Mouse (Mus musculus): ENCODE data around the gene C1qb.

C1qb gene

DNA sequence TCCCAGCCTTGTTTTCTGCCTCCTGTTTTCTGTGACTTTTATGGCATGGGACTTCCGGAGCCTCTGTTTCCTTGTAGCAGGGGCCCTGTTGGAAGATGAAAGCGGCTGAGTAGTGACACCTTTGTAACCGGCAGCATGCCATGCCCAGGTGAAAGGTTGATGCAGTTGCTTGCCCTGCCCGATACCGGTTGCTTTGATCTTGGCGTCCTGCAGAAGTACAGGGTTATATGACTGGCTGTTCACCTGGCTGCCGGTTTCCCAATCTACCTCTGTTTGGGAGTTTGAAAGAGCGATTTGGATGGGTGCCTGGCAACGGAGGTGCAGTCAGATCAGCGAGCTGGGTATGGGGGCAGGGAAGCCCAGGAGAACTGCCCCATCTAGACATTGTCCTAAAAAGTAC lies 43.2 kb downstream of the C1qb start:
- no peak for DNase-seq (ENCODE audit: low spot score)

- DNase-seq (ENCODE audit: low spot score), result no peak
Observed at GRCm38 (mm10) chr4:136842033-136842432, 44.0 kb downstream of the C1qb start.

DNA sequence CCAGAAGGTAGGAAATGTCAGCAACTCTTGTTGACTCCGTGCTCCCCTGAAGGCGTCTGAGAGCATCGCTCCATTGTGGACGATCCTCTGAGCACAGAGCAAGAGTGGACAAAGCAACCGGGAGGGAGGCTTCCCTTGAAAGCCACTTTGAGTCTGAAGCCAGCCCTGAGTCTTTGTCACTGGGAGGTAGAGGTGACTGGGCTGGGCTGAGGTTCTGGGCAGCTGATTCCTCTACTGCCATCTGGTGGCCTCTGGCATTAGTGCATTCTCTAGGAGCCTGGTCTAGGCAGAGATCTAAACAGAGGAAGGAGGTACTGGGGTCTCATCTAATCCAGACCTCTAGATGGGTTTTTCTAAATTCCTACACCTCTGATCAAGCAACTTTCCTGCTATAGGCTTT lies 44.9 kb downstream of the C1qb start:
- DNase-seq (ENCODE audit: low spot score), result peak; percentile 69

- DNase-seq (ENCODE audit: low spot score), result no peak
Observed at GRCm38 (mm10) chr4:136838462-136838861, 47.5 kb downstream of the C1qb start.

- DNase-seq (ENCODE audit: low spot score), result no peak
Observed at GRCm38 (mm10) chr4:136838026-136838425, 48.0 kb downstream of the C1qb start.

DNA sequence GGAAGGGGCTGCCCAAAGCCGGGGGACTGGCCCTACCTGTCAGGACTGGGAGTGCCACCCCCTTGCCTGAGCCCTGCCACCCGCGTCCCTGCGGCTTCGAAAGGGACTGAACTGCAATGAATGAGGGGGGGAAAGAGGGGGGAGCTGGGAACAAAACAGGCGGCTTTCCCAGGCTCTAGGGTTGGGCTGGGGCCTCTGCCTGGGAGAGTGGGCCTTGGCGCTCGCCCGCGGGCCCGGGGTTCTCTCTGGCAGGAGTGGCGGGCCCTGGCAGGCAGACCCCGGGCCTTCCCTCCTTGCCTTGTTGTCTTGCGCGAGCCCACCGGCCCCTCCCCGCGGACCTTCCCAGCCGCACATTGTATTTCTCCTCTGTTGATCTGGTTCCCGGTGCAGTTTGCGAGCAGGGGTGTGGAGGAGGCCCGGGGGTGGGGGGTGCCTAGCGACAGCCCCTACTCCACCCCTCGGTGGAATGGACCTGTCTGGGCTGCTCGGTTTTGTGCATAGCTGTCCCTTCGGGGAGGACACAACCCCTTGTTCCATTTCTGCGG lies 49.5 kb downstream of the C1qb start:
- no peak for DNase-seq (ENCODE audit: low spot score)

- peak; percentile 54 for DNase-seq (ENCODE audit: low spot score)
Observed at GRCm38 (mm10) chr4:136835621-136836386, 50.2 kb downstream of the C1qb start, which contains the start of gene Ephb2. Gene Ephb2 (minus strand): TSS chr4:136835988.

DNA sequence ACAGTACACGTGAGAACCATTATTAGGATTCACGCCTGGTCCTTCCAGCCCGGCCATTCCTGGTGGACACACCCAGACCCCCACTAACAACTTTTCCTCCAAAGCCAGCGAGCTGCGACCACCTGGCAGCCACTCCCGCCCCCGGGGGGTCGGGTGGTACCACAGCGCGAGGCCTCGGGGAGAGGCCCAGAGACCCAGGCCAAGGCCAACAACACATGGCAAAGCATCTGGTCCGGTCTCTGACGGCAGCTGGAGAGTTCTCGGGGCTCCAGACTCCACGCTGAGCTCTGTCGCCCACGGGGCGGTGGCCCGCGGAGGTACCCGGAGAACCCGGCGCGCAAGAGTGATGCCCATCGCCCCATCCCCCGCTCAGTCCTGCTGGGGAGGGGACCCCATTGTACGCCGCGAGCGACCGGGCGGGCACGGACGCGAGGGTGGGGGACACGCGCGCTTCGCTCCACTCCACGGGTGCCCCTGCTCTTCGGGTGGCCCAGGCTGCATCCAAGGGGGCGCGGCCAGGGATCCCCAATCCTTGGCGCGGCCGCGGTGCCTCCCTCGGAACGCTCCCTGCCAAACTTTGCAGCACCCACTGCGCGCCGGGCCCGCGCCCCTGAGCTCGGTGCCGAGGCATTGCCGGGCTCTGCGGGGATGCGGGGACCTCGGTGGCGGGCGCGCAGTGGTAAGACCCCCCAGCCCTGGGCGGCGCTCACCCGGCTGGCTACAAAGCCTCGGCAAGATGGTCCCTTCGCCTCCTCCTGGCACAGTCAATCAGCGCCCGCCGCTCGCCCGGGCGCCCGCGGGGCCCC lies 51.0 kb downstream of the C1qb start:
- no peak for DNase-seq (ENCODE audit: low spot score)

DNA sequence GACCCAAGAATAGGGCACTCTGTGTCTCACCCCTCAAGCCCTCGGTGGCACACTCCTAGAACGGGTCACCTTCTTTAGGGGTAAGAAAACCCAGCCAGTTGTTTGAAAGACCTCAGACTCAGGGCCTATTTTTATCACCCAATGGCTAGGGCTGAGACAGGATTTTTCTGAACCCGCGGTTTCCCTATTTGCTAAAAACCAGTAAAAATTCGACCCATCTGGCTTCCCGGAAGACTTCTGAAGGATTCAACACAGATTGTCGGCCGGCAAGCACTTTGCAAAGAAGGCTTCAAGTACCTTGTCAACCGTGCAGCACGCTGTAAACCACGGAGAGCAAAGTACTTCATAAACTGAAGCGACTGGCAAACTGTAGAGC lies 51.6 kb downstream of the C1qb start:
- no peak for DNase-seq (ENCODE audit: low spot score)

- DNase-seq (ENCODE audit: low spot score), result no peak
Observed at GRCm38 (mm10) chr4:136833619-136834351, 52.2 kb downstream of the C1qb start.

- DNase-seq (ENCODE audit: low spot score), result no peak
Observed at GRCm38 (mm10) chr4:136832559-136833232, 53.3 kb downstream of the C1qb start.

GRCm38 (mm10) chr4:136830272-136830823 lies 55.6 kb downstream of the C1qb start:
- no peak for DNase-seq (ENCODE audit: low spot score)

All from layer of hippocampus, adult 9-10 months (tissue).